Mouse (Mus musculus) erythroblast, adult 5-6 weeks (primary cell): Measurements from ENCODE around the gene Comtd1. TPM values are rescaled to one million over a fixed set of nuclear protein-coding genes. Genes with fewer than 3 reads are reported as not detected.
A peak's percentile ranks its signal among the peaks of the same experiment; 100 is the strongest.

Experiments used
- ATAC-seq: replicated peaks from 2 replicates; pipeline ENCODE4 v1.8.0; 2016; ENCODE audit warnings: moderate number of reproducible peaks, mild to moderate bottlenecking, moderate TSS enrichment, inconsistent platforms; ENCODE audit not compliant: poor library complexity, low FRiP score, severe bottlenecking
- total RNA-seq, 2 experiments: library from RNA; stranded (forward) in 1 of 2; stranded (reverse) in 1 of 2; fragments of 150-400 nt in 1 of 2; fragments of 200-764, 138-1000 nt in 1 of 2; gene quantifications; 2 replicates each; pipeline versions ENCODE4 v1.2.3 to v1.2.4; 2015 to 2017; ENCODE audit warnings: low replicate concordance in 2 of 2

The Comtd1 gene
- total RNA-seq (2015; ENCODE audit: low replicate concordance), result 2.5 and 9.6 TPM in 2 replicates
- 4.0 and 4.5 TPM in 2 replicates for total RNA-seq (2017; ENCODE audit: low replicate concordance)

- ATAC-seq, result peak; percentile 87
Observed at GRCm38 (mm10) chr14:21848166-21849154, at the start of gene Comtd1. Gene Comtd1, minus strand, starts transcription at chr14:21848977.

GRCm38 (mm10) chr14:21892341-21892659, 43.5 kb upstream of the Comtd1 start:
- no peak for ATAC-seq

GRCm38 (mm10) chr14:21891581-21892340, 43.0 kb upstream of the Comtd1 start:
- ATAC-seq, result no peak

- ATAC-seq, result no peak
Observed at GRCm38 (mm10) chr14:21890430-21890829, 41.7 kb upstream of the Comtd1 start.

GRCm38 (mm10) chr14:21866816-21867215, 18.0 kb upstream of the Comtd1 start:
- no peak for ATAC-seq

- ATAC-seq, result no peak
Observed at GRCm38 (mm10) chr14:21866291-21866690, 17.5 kb upstream of the Comtd1 start.

GRCm38 (mm10) chr14:21856886-21857285, 8.1 kb upstream of the Comtd1 start:
- ATAC-seq, result no peak

GRCm38 (mm10) chr14:21855961-21856360, 7.2 kb upstream of the Comtd1 start:
- no peak for ATAC-seq

GRCm38 (mm10) chr14:21854271-21854670, 5.5 kb upstream of the Comtd1 start:
- no peak for ATAC-seq

GRCm38 (mm10) chr14:21853456-21854109, 4.8 kb upstream of the Comtd1 start:
- peak; percentile 50 for ATAC-seq

GRCm38 (mm10) chr14:21851996-21852791, 3.4 kb upstream of the Comtd1 start:
- ATAC-seq, result 0 out of 2 replicates have a peak, but pooled peaks have one; percentile 15

- no peak for ATAC-seq
Observed at GRCm38 (mm10) chr14:21850419-21851127, 1.8 kb upstream of the Comtd1 start.

- ATAC-seq, result no peak
Observed at GRCm38 (mm10) chr14:21849524-21850418, 994 bp upstream of the Comtd1 start.

GRCm38 (mm10) chr14:21847381-21848165, 1.2 kb downstream of the Comtd1 start:
- ATAC-seq, result 0 out of 2 replicates have a peak, but pooled peaks have one; percentile 3

GRCm38 (mm10) chr14:21846827-21847380, 1.9 kb downstream of the Comtd1 start:
- no peak for ATAC-seq

- no peak for ATAC-seq
Observed at GRCm38 (mm10) chr14:21843263-21843662, 5.5 kb downstream of the Comtd1 start.
